Mouse (Mus musculus) brain, embryonic 14.5 days (tissue): ENCODE results near the gene 1700029H14Rik.

ENCODE experiments used
- CTCF ChIP-seq: fragments of 200-500 bp; IDR thresholded peaks from 2 replicates; pipeline ENCODE4 v1.5.1; 2012; ENCODE audit warnings: inconsistent platforms, mild to moderate bottlenecking, moderate library complexity, borderline replicate concordance; ENCODE audit not compliant: insufficient read depth, insufficient read length; ENCODE audit errors: extremely low read depth
- POLR2A ChIP-seq: fragments of 200-500 bp; IDR thresholded peaks from 2 replicates; pipeline ENCODE4 v1.6.1; 2012; ENCODE audit warnings: mild to moderate bottlenecking, inconsistent platforms, borderline replicate concordance; ENCODE audit not compliant: poor library complexity, insufficient read depth, insufficient read length, severe bottlenecking; ENCODE audit errors: extremely low read depth

GRCm38 (mm10) chr8:13600716-13601115, 38.5 kb upstream of the 1700029H14Rik start:
- TF ChIP-seq CTCF, result no peak
- no peak for TF ChIP-seq POLR2A
